Mouse (Mus musculus) CH12.LX (cell line): ENCODE results near the gene Psap. TPM values are rescaled to one million over a fixed set of nuclear protein-coding genes. Genes with fewer than 3 reads are reported as not detected.

Source experiments
- DNase-seq: peaks from one replicate; pipeline ENCODE4 v3.0.0-alpha.2; 2013; ENCODE audit errors: extremely low read depth
- H3K27ac ChIP-seq: 2 replicates; pipeline ENCODE4 v1.5.1; 2012; ENCODE audit warnings: low read depth, mild to moderate bottlenecking, control low read depth, moderate library complexity; ENCODE audit not compliant: insufficient read depth
- H3K27me3 ChIP-seq: replicated peaks from 2 replicates; pipeline ENCODE3; 2012; ENCODE audit warnings: inconsistent platforms
- H3K36me3 ChIP-seq, 2 experiments: replicated peaks in 1 of 2; 2 replicates each; pipeline versions ENCODE3 to v1.6.1; 2012; ENCODE audit warnings: inconsistent platforms in 1 of 2, low read length in 1 of 2, mild to moderate bottlenecking in 1 of 2, mixed read lengths in 1 of 2, moderate library complexity in 1 of 2; ENCODE audit not compliant: control insufficient read depth in 1 of 2, insufficient read depth in 1 of 2
- H3K4me1 ChIP-seq, 2 experiments: 2 replicates each; pipeline ENCODE4 v1.6.1; 2012; ENCODE audit warnings: inconsistent platforms in 1 of 2, moderate library complexity in 1 of 2; ENCODE audit not compliant: insufficient read depth in 2 of 2, control insufficient read depth in 1 of 2
- H3K4me2 ChIP-seq: 2 replicates; pipeline ENCODE4 v1.6.1; 2012; ENCODE audit warnings: low read depth, mild to moderate bottlenecking, control low read depth; ENCODE audit not compliant: poor library complexity, insufficient read depth, severe bottlenecking
- H3K4me3 ChIP-seq, 3 experiments: fragments of 150-350 bp in 1 of 3; sonication (generic) in 1 of 3; replicated peaks in 1 of 3; 2 replicates each; pipeline versions ENCODE3 to v1.5.1; 2011 to 2012; ENCODE audit warnings: low read depth in 2 of 3, low read length in 2 of 3, mild to moderate bottlenecking in 2 of 3, moderate library complexity in 2 of 3, control low read depth in 1 of 3, improper control_type of control experiment in 1 of 3, inconsistent platforms in 1 of 3, mixed read lengths in 1 of 3; ENCODE audit not compliant: poor library complexity in 1 of 3
- H3K79me2 ChIP-seq: replicated peaks from 2 replicates; pipeline ENCODE4 v1.6.1; 2012; ENCODE audit warnings: mild to moderate bottlenecking, moderate library complexity; ENCODE audit not compliant: control insufficient read depth, poor library complexity, insufficient read depth, severe bottlenecking; ENCODE audit errors: extremely low read depth
- H3K9ac ChIP-seq: 2 replicates; pipeline ENCODE4 v1.6.1; 2012; ENCODE audit warnings: low read depth, mild to moderate bottlenecking, control low read depth, moderate library complexity; ENCODE audit not compliant: insufficient read depth
- H3K9me3 ChIP-seq: replicated peaks from 2 replicates; pipeline ENCODE3; 2012; ENCODE audit warnings: low read length, inconsistent platforms, mixed read lengths
- CHD1 ChIP-seq: IDR thresholded peaks from 2 replicates; pipeline ENCODE4 v1.6.1; 2012; ENCODE audit warnings: low read depth, low read length, improper control_type of control experiment, inconsistent platforms
- CTCF ChIP-seq, 2 experiments: IDR thresholded peaks in 1 of 2; conservative IDR thresholded peaks in 1 of 2; 2 replicates each; pipeline ENCODE4 v1.5.1; 2011 to 2012; ENCODE audit warnings: low read depth in 2 of 2, low read length in 2 of 2, improper control_type of control experiment in 1 of 2, inconsistent platforms in 1 of 2, mild to moderate bottlenecking in 1 of 2, moderate library complexity in 1 of 2
- E2F4 ChIP-seq: IDR thresholded peaks from 2 replicates; pipeline ENCODE4 v1.6.1; 2011; ENCODE audit warnings: low read depth, low read length, improper control_type of control experiment; ENCODE audit not compliant: insufficient replicate concordance
- EP300 ChIP-seq: IDR thresholded peaks from 2 replicates; pipeline ENCODE4 v1.6.1; 2011; ENCODE audit warnings: low read length, improper control_type of control experiment
- IRF4 ChIP-seq: IDR thresholded peaks from 2 replicates; pipeline ENCODE4 v1.6.1; 2014; ENCODE audit warnings: low read depth, mild to moderate bottlenecking, inconsistent platforms, low read length, improper control_type of control experiment
- MAFK ChIP-seq: IDR thresholded peaks from 2 replicates; pipeline ENCODE4 v1.6.1; 2011; ENCODE audit warnings: low read length, improper control_type of control experiment; ENCODE audit not compliant: insufficient replicate concordance
- MAX ChIP-seq: IDR thresholded peaks from 2 replicates; pipeline ENCODE4 v1.6.1; 2011; ENCODE audit warnings: low read length, improper control_type of control experiment
- MEF2A ChIP-seq: IDR thresholded peaks from 2 replicates; pipeline ENCODE4 v1.6.1; 2014; ENCODE audit warnings: low read depth, mild to moderate bottlenecking, inconsistent platforms, low read length, improper control_type of control experiment, borderline replicate concordance
- MXI1 ChIP-seq: IDR thresholded peaks from 2 replicates; pipeline ENCODE4 v1.6.1; 2011; ENCODE audit warnings: mild to moderate bottlenecking, low read depth, low read length, improper control_type of control experiment
- MYC ChIP-seq: IDR thresholded peaks from 2 replicates; pipeline ENCODE4 v1.6.1; 2011; ENCODE audit warnings: low read depth, mild to moderate bottlenecking, improper control_type of control experiment, low read length
- NELFE ChIP-seq: IDR thresholded peaks from 2 replicates; pipeline ENCODE4 v1.6.1; 2011; ENCODE audit warnings: low read depth, low read length, improper control_type of control experiment
- POLR2AphosphoS2 ChIP-seq: IDR thresholded peaks from 2 replicates; pipeline ENCODE4 v1.6.1; 2011; ENCODE audit warnings: low read depth, low read length, improper control_type of control experiment
- RAD21 ChIP-seq: IDR thresholded peaks from 2 replicates; pipeline ENCODE4 v1.6.1; 2011; ENCODE audit warnings: low read depth, mild to moderate bottlenecking, low read length, improper control_type of control experiment, moderate library complexity
- TBP ChIP-seq: conservative IDR thresholded peaks from 2 replicates; pipeline ENCODE4 v1.6.1; 2011; ENCODE audit warnings: low read depth, low read length, improper control_type of control experiment
- TCF12 ChIP-seq: IDR thresholded peaks from 2 replicates; pipeline ENCODE4 v1.6.1; 2014; ENCODE audit warnings: low read depth, mild to moderate bottlenecking, inconsistent platforms, low read length, improper control_type of control experiment
- ZNF384 ChIP-seq: IDR thresholded peaks from 2 replicates; pipeline ENCODE4 v1.6.1; 2012; ENCODE audit warnings: low read depth, low read length, improper control_type of control experiment, inconsistent platforms
- dilution Hi-C: fragments of 300-500 bp; cut with MboI; formaldehyde crosslinking; loops from 2 replicates; pipeline ENCODE4 v1.14.3; 2020; ENCODE audit warnings: low sequenced_read_pairs; ENCODE audit not compliant: extremely low pct_unique_long_range_greater_than_20kb, extremely low pct_ligation_motif_present
- in situ Hi-C: fragments of 300-500 bp; cut with MboI; formaldehyde crosslinking; loops from 3 replicates; pipeline ENCODE4 v1.14.3; 2019; ENCODE audit warnings: low sequenced_read_pairs, low pct_ligation_motif_present, low pct_unique_long_range_greater_than_20kb, mixed read lengths
- polyA plus RNA-seq: library from polyadenylated mRNA; unstranded; fragments of >175 nt; gene quantifications from 2 replicates; pipeline ENCODE4 v1.2.1, GENCODE M21; 2012; ENCODE audit warnings: low read depth; ENCODE audit not compliant: insufficient read length
- total RNA-seq, 2 experiments: library from RNA; depleted of rRNA; stranded (reverse); fragments of 300-350 nt in 1 of 2; fragments of >200 nt in 1 of 2; gene quantifications; 2 replicates each; pipeline ENCODE4 v1.2.3; 2012 to 2014

The Psap gene
- total and polyA plus RNA-seq, 3 experiments, result 223 to 470 (median 300) TPM

DNA sequence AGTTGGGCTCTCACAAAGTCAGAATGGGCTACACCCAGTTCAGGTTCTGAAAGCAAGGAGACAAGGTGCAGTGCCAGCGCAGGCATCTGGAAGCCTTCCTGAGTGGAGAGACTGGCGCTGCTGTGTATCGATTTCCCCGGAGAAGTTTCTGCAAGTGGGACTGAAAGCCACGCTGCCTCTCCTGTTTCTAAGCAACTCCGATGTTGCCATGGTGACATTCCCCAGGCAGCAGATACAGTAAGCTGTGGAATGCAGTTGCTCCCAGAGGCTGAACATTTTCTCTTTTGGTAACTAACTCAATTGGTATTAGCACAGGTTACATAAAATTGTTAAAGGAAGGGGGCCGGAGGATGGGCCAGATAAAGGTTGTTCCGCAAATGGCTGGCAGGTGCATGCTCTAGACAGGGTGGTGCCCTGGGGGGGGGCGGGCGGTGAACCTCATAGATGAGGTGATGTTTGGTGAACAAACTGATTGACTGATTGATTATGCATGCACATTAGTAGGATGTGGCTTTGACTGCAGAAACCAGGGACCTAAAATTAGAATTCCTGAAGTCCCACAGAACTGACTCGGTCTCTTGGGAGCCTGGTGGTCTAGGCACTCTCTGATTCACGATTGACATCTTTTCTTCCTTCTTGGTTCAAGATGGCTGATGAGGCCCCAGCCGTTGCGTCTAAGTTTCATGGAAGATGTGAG is 8.4 kb downstream of the Psap start (continued):
- no peak for TF ChIP-seq NELFE
- no peak for TF ChIP-seq E2F4
- no peak; the same call in 1 of the 2 replicates for TF ChIP-seq RAD21
- peak; percentile 66; the same call in 1 of the 2 replicates for TF ChIP-seq MAFK

DNA sequence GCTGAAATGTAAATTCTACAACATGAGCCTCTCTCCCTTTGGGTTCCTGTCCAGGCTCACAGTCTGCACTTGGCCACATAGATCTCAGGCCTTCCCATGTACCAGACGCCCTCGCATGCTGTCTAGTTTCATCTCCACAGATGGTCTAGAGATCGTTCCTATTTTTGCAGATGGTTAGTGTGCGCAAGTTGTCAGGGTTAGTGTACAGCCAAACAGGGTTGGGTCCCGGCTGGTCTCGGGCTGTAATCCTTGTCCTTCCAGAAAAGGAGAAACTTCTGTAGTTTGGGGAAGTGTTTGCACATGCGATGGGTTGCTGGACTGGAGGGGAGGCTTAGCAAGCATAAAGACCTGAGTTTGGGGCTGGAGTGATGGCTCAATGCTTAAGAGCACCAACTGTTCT is 9.1 kb downstream of the Psap start:
- no peaks in the 10 kb centered on the region for H3K27me3 ChIP-seq
- H3K27ac ChIP-seq, result peak overlapping the region; percentile 92
- H3K4me3 ChIP-seq, result peak overlapping the region in 2 of 3 experiments; percentile 17 to 22
- no peaks in the 10 kb centered on the region for H3K9me3 ChIP-seq
- peak overlapping the region; percentile 74 for H3K4me2 ChIP-seq
- in situ Hi-C loops, result loop anchor here (5.0 kb wide), 1 partner anchor 34 kb away; no protein-coding TSS in a partner anchor
- TF ChIP-seq MAX (peak; percentile 45), MXI1 (0 out of 2 replicates have a peak, but pooled peaks have one; percentile 8), EP300 (no peak), MEF2A (peak; percentile 30; the same call in 1 of the 2 replicates), CHD1 (0 out of 2 replicates have a peak, but pooled peaks have one; percentile 0), RAD21 (no peak), TBP (0 out of 2 replicates have a peak, but pooled peaks have one; percentile 40), MYC (peak; percentile 23; the same call in 1 of the 2 replicates)
- TF ChIP-seq, all 38 proteins: peak for 6
- Histone ChIP-seq H3K4me1 (peaks cover 56 to 97% of the 10 kb centered on the region in 2 experiments), H3K36me3 (peaks cover 8 to 38% of the 10 kb centered on the region in 2 experiments), H3K9ac (peak overlapping the region; percentile 55), H3K79me2 (peaks cover 100% of the 10 kb centered on the region)
- no peak for DNase-seq
- dilution Hi-C loops, result no loop called here

DNA sequence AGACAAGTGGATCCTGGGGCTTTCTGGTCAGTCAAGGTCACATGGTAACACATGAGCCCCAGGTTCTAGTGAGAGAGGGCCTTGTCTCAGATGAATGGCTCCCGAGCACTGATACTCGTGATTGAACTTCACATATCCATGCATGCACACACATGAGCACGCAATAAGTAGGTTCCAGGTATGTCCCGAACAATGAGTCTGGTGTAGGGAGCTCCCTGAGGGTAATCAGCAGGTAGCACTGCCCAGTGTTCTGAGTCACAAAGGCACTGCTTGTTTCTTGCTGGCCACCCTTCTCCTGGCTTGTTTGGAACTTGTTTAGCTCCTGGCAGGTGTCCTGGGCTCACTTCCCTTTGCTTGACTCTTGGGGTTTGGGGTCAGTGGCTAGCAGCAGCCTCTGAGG is 9.7 kb downstream of the Psap start:
- Histone ChIP-seq H3K27me3 (no peaks in the 10 kb centered on the region), H3K4me3 (peak overlapping the region in 1 of 3 experiments; percentile 6), H3K79me2 (peaks cover 100% of the 10 kb centered on the region), H3K9ac (no peak overlapping the region)
- no peak for DNase-seq
- no peak for TF ChIP-seq CTCF (conservative IDR thresholded peaks at IDR 0.05 in 1 of 2, IDR thresholded peaks at IDR 0.05 in 1 of 2; ENCODE audit: low read depth in 2 of 2, low read length in 2 of 2)
- peak; percentile 62; the same call in 1 of the 2 replicates for TF ChIP-seq TCF12
- 0 out of 2 replicates have a peak, but pooled peaks have one; percentile 37 for TF ChIP-seq MXI1
- no peak for TF ChIP-seq ZNF384
- peak; percentile 67 for TF ChIP-seq EP300
- TF ChIP-seq POLR2AphosphoS2, result peak; percentile 25; the same call in 1 of the 2 replicates
- TF ChIP-seq IRF4, result 0 out of 2 replicates have a peak, but pooled peaks have one; percentile 31
- TF ChIP-seq, all 38 proteins: peak for 5
- H3K36me3 ChIP-seq, result peaks cover 14 to 41% of the 10 kb centered on the region in 2 experiments
- H3K4me1 ChIP-seq, result peaks cover 59 to 96% of the 10 kb centered on the region in 2 experiments
- no peaks in the 10 kb centered on the region for H3K9me3 ChIP-seq
- H3K27ac ChIP-seq, result peak overlapping the region; percentile 57
- dilution Hi-C loops (no loop called here), in situ Hi-C loops (loop anchor here (5.0 kb wide), 1 partner anchor 35 kb away; no protein-coding TSS in a partner anchor)
- peak overlapping the region; percentile 3 for H3K4me2 ChIP-seq
